Mouse (Mus musculus) monocyte, adult 59 days (primary cell): Measurements from ENCODE around the gene Myd88. TPM values are rescaled to one million over a fixed set of nuclear protein-coding genes. Genes with fewer than 3 reads are reported as not detected.

Source experiments
- total RNA-seq, 2 experiments: library from RNA; stranded (reverse); gene quantifications; one replicate each; pipeline ENCODE4 v1.2.4; 2023

The Myd88 gene
- total RNA-seq = 100 to 1,000 TPM; 107 to 123 TPM

GRCm38 (mm10) chr9:119340909-119341816 lies at the start of gene Myd88:
TSS of gene Myd88 (minus strand) at chr9:119341411.

GRCm38 (mm10) chr9:119365284-119365683 lies 24.1 kb upstream of the Myd88 start, which contains the start of gene Slc22a14:
TSS of gene Slc22a14 (minus strand) at chr9:119365553.

DNA sequence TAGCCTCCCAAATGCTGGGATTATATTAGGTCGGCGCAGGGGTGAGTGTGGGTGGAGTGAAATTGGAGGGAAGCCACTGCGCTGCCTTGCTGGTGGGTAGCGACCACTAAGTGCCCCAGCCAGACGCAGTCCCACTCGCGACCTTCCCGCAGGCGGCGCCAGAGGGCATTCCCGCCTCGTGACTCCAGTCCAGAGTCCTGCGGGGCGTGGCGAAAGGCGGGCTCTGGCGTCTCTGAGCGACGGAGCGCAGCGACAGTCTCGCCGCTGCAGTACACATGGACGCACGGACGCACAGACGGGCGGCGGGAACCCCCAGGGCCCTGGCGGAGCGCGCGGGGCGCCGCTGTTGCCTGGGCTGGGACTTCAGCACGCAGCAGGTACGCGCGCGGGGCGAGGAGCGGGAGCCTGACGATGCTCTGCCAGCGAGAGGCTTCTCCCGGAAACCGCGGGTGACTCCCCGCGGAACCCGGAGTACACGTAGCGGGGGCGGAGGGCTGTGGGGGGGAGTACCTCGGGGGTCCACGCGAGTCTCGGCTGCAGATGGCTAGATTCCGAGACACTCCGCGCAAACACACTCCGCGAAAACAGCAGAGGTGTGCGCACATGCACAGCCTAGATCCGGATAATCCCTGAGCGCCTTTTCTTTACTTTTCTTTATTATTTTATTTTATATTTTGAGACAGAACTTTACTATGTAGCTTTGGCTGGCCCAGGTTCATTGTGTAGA lies 16.3 kb upstream of the Myd88 start, which contains the start of gene Xylb:
TSS of gene Xylb (plus strand) at position 51 of the 727 bp plus-strand sequence.

DNA sequence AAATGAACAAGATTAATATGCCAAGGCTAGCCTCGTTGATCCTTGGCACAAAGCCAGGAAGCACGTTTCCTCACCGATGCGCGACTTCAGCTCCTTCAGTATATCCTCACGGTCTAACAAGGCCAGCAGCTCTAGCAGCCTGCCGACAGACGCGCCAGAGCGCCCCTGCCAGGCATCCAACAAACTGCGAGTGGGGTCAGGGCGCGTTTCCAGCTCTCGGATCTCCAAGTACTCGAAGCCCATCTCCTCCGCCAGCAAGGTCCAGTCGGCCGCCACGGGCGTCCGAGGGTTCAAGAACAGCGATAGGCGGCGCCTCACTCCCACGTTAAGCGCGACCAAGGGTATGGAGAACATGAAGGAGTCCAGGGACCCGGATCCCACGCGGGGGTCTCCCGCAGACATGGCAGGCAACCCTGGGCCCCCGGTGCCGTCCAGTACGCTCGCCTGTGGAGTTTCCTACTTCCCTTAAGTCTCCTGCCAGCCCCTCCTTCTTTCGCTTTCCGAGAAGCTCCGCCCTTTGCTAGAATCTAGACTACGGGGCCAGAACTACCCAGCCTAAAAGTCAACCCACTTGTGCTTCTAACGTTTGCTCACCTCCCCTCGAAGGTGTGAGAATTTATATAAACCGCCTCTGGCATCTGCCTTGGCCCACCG lies 1.5 kb downstream of the Myd88 start, which contains the start of gene Acaa1a:
TSS of gene Acaa1a (plus strand) at position 119 of the 654 bp plus-strand sequence.

GRCm38 (mm10) chr9:119322289-119323259 lies 18.6 kb downstream of the Myd88 start, which contains the start of gene Oxsr1:
TSS of gene Oxsr1 (minus strand) at chr9:119322427.

Other genes with a start within 250 kb of the Myd88 start
- gene Plcd1, start 247.9 kb downstream of the Myd88 start, total RNA-seq = 1 to 10 TPM; 5.5 to 6.2 TPM
- under 1 TPM; 0.39 to 0.52 TPM for gene Dlec1, start 238.9 kb downstream of the Myd88 start, total RNA-seq
- gene Acaa1b, start 184.3 kb downstream of the Myd88 start, total RNA-seq = 1 to 10 TPM; 1.1 to 1.3 TPM
- gene Gm47289, start 182.2 kb downstream of the Myd88 start, total RNA-seq = not detected
- gene Slc22a13, start 132.3 kb downstream of the Myd88 start, total RNA-seq = under 1 TPM in 1 of 2 experiments, not detected in 1; 0.24 TPM
- gene Oxsr1, start 19.0 kb downstream of the Myd88 start, total RNA-seq = 10 to 100 TPM; 37.3 to 40.8 TPM
- 10 to 100 TPM; 71.9 to 80.1 TPM for gene Acaa1a, start 1.7 kb downstream of the Myd88 start, total RNA-seq
- 1 to 10 TPM; 2.8 to 3.0 TPM for gene Xylb, start 16.0 kb upstream of the Myd88 start, total RNA-seq
- not detected for gene Slc22a14, start 24.1 kb upstream of the Myd88 start, total RNA-seq
- gene Acvr2b, start 60.7 kb upstream of the Myd88 start, total RNA-seq = 1 to 10 TPM; 5.4 to 7.9 TPM
- 1 to 10 TPM; 3.1 to 4.1 TPM for gene Exog, start 103.5 kb upstream of the Myd88 start, total RNA-seq
- gene Scn5a, start 237.6 kb upstream of the Myd88 start, total RNA-seq = not detected